Mouse (Mus musculus) kidney, postnatal 10 days (tissue): ENCODE results near the gene Zfp697.
"Not testable (repeated sequence)": the region's sequence is repeated elsewhere in the genome, so short reads cannot be mapped to it uniquely, and the experiment has no call there.

Source experiments
- DNase-seq: peaks from one replicate; pipeline ENCODE4 v3.0.0; 2021; ENCODE audit warnings: mixed read lengths

Gene Zfp697

GRCm38 (mm10) chr3:98374062-98374719, 8.1 kb upstream of the Zfp697 start:
- DNase-seq, result no peak

DNA sequence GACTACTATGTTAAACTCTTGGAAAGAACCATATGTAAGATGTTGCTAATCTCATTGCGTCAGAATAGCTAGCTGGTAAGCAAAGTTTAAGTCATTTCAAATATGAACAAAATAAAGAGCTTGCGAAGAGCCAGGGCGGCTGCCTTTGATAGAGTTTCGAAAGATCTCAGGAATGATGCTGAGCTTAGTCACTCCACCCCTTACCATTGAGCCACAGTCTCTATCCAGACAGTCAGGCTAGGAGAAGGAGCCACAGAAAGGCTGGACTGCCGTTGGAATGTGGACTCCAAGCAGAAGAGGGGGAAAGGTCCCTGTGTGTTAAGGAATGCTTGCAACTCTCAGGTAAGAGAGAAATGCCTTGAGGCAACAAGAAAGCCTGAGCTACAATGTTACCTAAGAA, 7.3 kb upstream of the Zfp697 start:
- no peak for DNase-seq

- DNase-seq, result no peak
Measured at GRCm38 (mm10) chr3:98378267-98378666, 4.0 kb upstream of the Zfp697 start.

- DNase-seq, result peak; percentile 66
Measured at GRCm38 (mm10) chr3:98379236-98379635, 3.0 kb upstream of the Zfp697 start.

GRCm38 (mm10) chr3:98381677-98382245, 500 bp upstream of the Zfp697 start:
- no peak for DNase-seq

- DNase-seq, result peak; percentile 24
Measured at GRCm38 (mm10) chr3:98383024-98383790, 946 bp downstream of the Zfp697 start.

DNA sequence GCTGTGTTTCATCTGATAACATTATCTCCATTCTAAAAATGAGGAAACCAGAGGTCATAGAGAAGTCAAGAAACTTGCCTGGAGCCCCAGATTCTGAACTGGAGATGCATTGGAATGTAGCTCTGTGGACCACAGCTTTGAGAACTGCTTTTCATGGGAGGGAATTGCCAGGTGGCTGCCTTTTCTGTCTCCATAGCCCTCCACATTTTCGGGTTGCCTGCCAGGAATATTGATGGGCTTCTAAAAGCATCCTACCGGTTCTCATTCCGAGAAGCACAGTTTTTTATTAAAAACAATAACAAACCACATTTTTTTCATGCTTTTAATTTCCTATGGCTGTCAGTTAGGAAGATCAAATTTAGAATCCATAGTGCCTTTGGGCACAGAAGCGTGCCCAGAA, 4.8 kb downstream of the Zfp697 start:
- DNase-seq, result no peak

DNA sequence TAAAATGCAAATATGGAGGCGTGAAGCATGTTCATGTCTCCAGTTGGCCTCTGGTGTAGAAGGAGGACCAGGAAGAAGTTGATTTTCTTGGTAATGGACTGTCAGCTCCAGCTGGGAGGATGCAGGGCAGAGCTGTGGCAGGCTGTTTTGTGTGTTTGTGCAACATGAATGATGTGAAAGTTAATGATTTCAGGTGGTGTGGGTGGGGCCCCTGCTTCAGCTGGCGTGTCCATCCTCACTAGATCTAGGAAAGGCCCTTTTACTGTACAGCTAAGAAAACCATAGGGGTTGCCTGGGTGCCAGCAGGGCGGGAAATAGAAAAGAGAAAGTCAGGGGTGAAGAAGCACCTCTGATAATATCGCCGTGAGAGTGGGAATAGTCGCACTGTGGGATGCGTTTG, 5.5 kb downstream of the Zfp697 start:
- peak; percentile 34 for DNase-seq

DNA sequence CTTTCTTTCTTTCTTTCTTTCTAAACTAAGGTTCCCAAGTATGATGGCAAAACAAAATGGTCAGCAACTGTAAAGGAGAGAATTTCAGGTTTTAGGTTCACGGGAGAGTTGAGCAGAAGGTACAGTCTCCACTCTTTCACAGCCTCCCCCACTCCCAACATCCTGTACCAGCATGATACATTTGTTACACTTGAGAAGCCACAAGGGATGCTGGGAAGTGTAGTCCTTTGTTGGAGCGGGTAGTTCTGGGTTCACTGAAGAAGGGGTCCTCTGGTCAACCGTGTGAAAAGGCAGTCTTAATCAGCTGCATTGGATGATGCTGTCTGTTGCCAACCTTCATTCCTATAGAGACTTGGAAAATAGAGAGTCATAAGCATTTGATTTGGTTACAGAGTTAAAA, 7.0 kb downstream of the Zfp697 start:
- DNase-seq, result no peak

DNA sequence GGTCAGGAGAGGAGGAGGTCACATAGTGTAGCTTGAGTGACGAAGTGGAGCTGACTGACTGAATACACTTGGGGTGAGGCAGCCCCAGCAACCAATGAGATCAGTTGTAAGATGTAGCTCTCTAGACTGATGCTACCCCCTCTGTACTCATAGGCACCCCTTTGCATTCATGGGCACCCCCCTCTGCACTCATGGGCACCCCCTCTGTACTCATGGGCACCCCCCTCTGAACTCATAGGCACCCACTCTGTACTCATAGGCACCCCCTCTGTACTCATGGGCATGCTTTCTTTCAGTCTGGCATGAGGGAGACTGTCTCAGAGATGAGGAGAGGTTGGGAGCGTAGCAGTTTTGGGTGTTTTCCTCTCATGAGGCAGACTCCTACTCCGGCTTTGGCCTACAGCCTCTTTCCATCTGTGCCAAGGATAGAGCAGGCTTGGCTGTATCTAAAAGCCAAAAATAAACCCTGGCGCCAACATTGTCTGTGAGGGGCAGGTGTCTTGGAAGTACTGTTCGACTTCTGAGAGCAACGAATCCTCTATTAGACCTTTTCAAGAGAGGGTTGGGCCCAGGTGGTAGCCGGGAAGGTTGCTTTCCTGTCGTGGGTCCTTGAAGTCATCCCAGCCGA, 22.1 kb downstream of the Zfp697 start:
- not testable (repeated sequence) for DNase-seq

DNA sequence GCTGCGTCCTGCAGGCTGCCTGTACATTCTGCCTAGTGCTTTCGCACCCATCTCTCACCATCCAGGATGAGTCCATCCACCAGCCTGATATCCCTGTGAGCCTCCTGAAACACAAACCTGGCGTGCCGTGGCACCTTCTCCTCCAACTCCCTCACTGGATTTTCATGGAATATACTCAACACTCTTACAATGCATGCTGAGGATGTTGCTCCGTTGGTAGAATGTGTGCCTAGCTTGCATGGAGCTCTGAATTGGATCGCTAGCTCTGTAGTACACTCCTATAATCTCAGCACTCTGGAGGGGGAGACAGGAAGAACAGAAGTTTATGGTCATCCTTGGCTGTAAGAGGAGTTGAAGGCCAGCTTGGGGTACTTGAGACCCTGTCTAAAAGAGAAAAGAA, 23.6 kb downstream of the Zfp697 start:
- not testable (repeated sequence) for DNase-seq

DNA sequence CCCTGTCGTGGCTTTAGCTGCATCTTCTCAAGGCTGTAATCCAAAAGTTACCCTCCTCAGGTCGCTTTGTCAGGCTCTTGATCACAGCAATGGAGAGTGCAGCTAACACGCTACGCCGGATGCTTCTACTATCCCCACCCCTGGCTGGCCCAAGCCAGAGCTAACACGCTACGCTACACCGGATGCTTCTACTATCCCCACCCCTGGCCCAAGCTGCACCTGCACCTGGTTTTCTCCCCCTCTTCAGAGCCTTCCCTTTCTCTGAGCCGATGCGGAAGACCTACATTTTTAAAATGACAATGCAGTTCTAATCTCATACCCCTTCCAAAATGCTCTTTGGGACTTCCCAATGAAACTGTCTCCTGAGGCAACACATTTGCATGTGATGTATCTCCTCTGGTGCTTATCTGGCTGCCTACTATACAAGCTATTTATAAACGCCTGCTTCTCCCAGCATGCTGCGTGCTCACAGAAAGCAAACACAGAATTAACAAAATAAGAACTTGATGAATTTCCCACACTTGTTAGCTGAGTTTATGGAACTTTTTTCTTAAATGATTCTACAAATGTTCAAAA, 24.4 kb downstream of the Zfp697 start:
- peak; percentile 4 for DNase-seq

DNA sequence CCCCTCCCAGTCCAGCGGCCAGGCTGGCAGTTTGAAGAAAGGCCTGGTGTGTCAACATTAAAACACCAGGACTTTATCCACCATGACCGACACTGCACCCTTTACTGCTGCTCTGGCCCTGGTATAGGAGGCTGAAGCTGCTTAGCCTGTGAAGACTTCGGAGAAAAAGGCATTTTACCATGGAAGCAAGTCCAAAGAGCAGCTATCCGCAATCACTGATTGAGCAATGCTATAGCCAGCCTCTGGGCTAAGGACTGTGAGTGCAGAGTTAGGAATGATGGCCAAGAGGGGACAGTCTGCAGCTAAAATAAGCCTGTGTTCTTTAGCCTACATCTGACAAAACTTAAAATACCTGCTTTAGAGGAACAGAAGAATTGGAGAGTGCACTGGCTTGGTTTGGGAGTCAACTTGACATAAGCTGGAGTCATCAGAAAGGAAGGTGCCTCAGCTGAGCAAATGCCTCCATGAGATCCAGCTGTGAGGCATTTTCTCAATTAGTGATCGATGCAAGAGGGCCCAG, 25.1 kb downstream of the Zfp697 start:
- DNase-seq, result not testable (repeated sequence)

GRCm38 (mm10) chr3:98410619-98411580, 28.6 kb downstream of the Zfp697 start:
- DNase-seq, result not testable (repeated sequence)

GRCm38 (mm10) chr3:98413733-98414132, 31.5 kb downstream of the Zfp697 start:
- DNase-seq, result no peak

DNA sequence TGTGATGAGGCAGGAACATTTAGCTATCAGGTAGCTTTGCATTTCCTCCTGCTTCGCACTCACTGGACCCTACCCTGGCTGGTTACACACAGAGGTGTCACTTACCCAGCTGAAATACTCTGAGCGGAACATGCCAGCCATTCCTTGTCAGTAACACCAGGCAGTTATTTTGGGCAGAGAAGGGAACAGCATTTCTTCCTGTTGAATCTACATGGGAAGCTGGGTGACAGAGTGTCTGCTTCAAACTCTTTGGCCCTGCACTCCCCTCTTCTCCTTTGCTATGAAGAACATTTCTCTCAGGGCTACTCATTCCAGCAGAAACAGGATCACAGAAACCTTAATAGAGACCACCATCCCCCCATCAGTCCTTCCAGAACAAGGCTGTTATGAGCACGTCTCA, 32.0 kb downstream of the Zfp697 start:
- DNase-seq, result no peak

- no peak for DNase-seq
Measured at GRCm38 (mm10) chr3:98416426-98417250, 34.4 kb downstream of the Zfp697 start.

DNA sequence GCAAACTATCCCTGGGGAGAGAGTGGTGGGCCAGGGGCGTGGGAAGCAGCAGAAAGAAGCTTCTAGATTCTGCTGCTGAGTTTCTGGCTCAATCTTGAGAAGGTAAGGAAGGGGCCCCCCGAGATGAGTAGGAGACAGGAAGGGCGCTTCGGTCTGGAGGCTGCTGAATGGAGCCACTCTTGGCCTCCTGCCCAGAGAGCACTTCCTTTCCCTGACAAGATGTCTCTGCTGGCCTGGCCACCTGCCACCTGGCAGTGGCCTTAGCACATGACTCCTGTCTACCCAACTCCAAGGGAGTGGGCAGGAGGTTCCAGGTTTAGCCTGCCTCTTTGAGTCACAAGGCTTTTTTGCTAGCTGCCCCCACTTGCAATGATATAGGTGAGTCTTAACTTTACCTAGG, 35.1 kb downstream of the Zfp697 start:
- peak; percentile 96 for DNase-seq

- peak; percentile 35 for DNase-seq
Measured at GRCm38 (mm10) chr3:98418991-98419785, 36.9 kb downstream of the Zfp697 start.

DNA sequence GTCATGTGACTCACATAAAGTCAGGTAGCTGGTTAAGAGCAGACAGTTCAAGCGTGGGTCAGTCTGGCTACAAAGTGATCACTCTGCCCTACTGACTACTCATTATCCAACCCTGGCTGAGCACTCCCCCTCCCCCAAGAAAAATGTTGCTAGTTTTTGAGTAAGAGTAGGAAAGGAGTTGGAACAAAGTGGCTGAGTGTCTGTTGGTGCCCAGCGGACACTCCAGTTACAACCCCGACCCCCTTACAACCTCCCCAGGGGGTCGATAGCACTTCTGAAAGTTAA, 37.5 kb downstream of the Zfp697 start:
- DNase-seq, result peak; percentile 63
